Mouse (Mus musculus): Measurements from ENCODE around the gene Plpp7.

DNA sequence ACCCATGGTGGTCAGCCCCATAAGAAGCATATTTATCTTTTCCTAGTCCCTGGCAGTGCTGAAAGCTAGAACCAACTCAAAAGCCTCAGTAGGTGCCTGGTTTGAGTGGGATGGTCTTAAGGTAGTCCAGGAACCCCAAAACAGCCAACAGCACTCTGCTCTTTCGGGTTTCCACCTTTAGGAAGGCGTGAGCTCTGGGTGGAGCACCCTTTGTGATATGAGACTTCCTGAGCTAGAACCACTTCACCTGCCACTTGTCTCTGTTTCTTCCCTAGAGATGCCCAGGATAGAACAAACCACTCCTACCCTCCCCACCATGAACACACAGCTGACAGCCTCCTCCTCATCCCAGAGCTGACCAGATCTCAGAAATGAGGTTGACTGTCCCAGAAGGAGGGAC lies 38.0 kb upstream of the Plpp7 start:
- TF ChIP-seq POLR2A (IDR thresholded peaks at IDR 0.05; ENCODE audit: low read depth, low read length) (no peak), CTCF (IDR thresholded peaks at IDR 0.05; ENCODE audit: extremely low read depth, insufficient read length, insufficient replicate concordance, low read depth, low read length) (no peak)
